Mouse (Mus musculus): ENCODE measurements around the gene Scgb1a1. TPM values are rescaled to one million over a fixed set of nuclear protein-coding genes. Genes with fewer than 3 reads are reported as not detected.
"Not testable (repeated sequence)": the region's sequence is repeated elsewhere in the genome, so short reads cannot be mapped to it uniquely, and the experiment has no call there.

The Scgb1a1 gene
- not detected in 2 replicates for polyA plus RNA-seq (2014; fragmentation: Nextera tagmentation; extraction: Ambion mirVana)

- Histone ChIP-seq H3K36me3 (ENCODE audit: control insufficient read depth, insufficient read depth, low read length) (no peaks in the 10 kb centered on the region), H3K4me2 (ENCODE audit: low read depth, severe bottlenecking) (no peak within 1 kb of the TSS), H3K27ac (replicated peaks; ENCODE audit: low read depth, low read length) (no peak within 1 kb of the TSS), H3K9ac (ENCODE audit: low read length) (no peak within 1 kb of the TSS), H3K4me3 (ENCODE audit: low read depth, low read length) (no peak within 1 kb of the TSS), H3K27me3 (ENCODE audit: control insufficient read depth, insufficient read depth, low read length) (no peaks in the 10 kb centered on the region), H3K9me3 (ENCODE audit: control insufficient read depth, low read length) (no peaks in the 10 kb centered on the region), H3K4me1 (ENCODE audit: control insufficient read depth, insufficient read depth, low read length) (no peaks in the 10 kb centered on the region)
- DNase-seq (ENCODE audit: low spot score), result no peak
- 82% methylated on average over 4 of the region's 4 CpGs for WGBS
- no peak for ATAC-seq (ENCODE audit: insufficient number of reproducible peaks, low FRiP score, low TSS enrichment, low read depth)
These were observed at the start of gene Scgb1a1 for GRCm38 (mm10) chr19:9087821-9088220. Gene Scgb1a1 (minus strand): TSS chr19:9087958.

- 91% methylated on average over 1 of the region's 1 CpGs for WGBS
- H3K4me2 ChIP-seq (ENCODE audit: low read depth, severe bottlenecking), result no peak overlapping the region
- H3K9ac ChIP-seq (ENCODE audit: low read length), result no peak overlapping the region
- H3K36me3 ChIP-seq (ENCODE audit: control insufficient read depth, insufficient read depth, low read length), result no peaks in the 10 kb centered on the region
- no peaks in the 10 kb centered on the region for H3K4me1 ChIP-seq (ENCODE audit: control insufficient read depth, insufficient read depth, low read length)
- ATAC-seq (ENCODE audit: insufficient number of reproducible peaks, low FRiP score, low TSS enrichment, low read depth) (no peak), DNase-seq (ENCODE audit: low spot score) (no peak)
- H3K4me3 ChIP-seq (ENCODE audit: low read depth, low read length), result no peak overlapping the region
- H3K27me3 ChIP-seq (ENCODE audit: control insufficient read depth, insufficient read depth, low read length), result no peaks in the 10 kb centered on the region
- H3K27ac ChIP-seq (replicated peaks; ENCODE audit: low read depth, low read length), result no peak overlapping the region
- no peaks in the 10 kb centered on the region for H3K9me3 ChIP-seq (ENCODE audit: control insufficient read depth, low read length)
These were observed 49.4 kb upstream of the Scgb1a1 start for GRCm38 (mm10) chr19:9137159-9137558.

GRCm38 (mm10) chr19:9135512-9136331, 48.0 kb upstream of the Scgb1a1 start, which contains the start of gene Asrgl1:
Gene Asrgl1 (minus strand): TSS chr19:9135636.
- Histone ChIP-seq H3K4me3 (ENCODE audit: low read depth, low read length) (peak within 1 kb of the TSS; percentile 68), H3K36me3 (ENCODE audit: control insufficient read depth, insufficient read depth, low read length) (no peaks in the 10 kb centered on the region), H3K9ac (ENCODE audit: low read length) (peak within 1 kb of the TSS; percentile 68), H3K27ac (replicated peaks; ENCODE audit: low read depth, low read length) (no peak within 1 kb of the TSS), H3K9me3 (ENCODE audit: control insufficient read depth, low read length) (no peaks in the 10 kb centered on the region), H3K4me2 (ENCODE audit: low read depth, severe bottlenecking) (peak within 1 kb of the TSS; percentile 96), H3K4me1 (ENCODE audit: control insufficient read depth, insufficient read depth, low read length) (no peaks in the 10 kb centered on the region), H3K27me3 (ENCODE audit: control insufficient read depth, insufficient read depth, low read length) (no peaks in the 10 kb centered on the region)
- 13% methylated on average over 31 of the region's 31 CpGs for WGBS
- DNase-seq (ENCODE audit: low spot score), result peak; percentile 93
- ATAC-seq (ENCODE audit: insufficient number of reproducible peaks, low FRiP score, low TSS enrichment, low read depth), result peak; percentile 93

GRCm38 (mm10) chr19:9134746-9135511, 47.2 kb upstream of the Scgb1a1 start:
- DNase-seq (ENCODE audit: low spot score) (peak; percentile 54), ATAC-seq (ENCODE audit: insufficient number of reproducible peaks, low FRiP score, low TSS enrichment, low read depth) (peak; percentile 66)
- Histone ChIP-seq H3K9ac (ENCODE audit: low read length) (peak overlapping the region; percentile 68), H3K9me3 (ENCODE audit: control insufficient read depth, low read length) (no peaks in the 10 kb centered on the region), H3K4me3 (ENCODE audit: low read depth, low read length) (peak overlapping the region; percentile 68), H3K27me3 (ENCODE audit: control insufficient read depth, insufficient read depth, low read length) (no peaks in the 10 kb centered on the region), H3K27ac (replicated peaks; ENCODE audit: low read depth, low read length) (no peak overlapping the region), H3K4me2 (ENCODE audit: low read depth, severe bottlenecking) (peak overlapping the region; percentile 96), H3K36me3 (ENCODE audit: control insufficient read depth, insufficient read depth, low read length) (no peaks in the 10 kb centered on the region), H3K4me1 (ENCODE audit: control insufficient read depth, insufficient read depth, low read length) (no peaks in the 10 kb centered on the region)
- 1% methylated on average over 36 of the region's 37 CpGs for WGBS

- Histone ChIP-seq H3K36me3 (ENCODE audit: control insufficient read depth, insufficient read depth, low read length) (no peaks in the 10 kb centered on the region), H3K9me3 (ENCODE audit: control insufficient read depth, low read length) (no peaks in the 10 kb centered on the region), H3K9ac (ENCODE audit: low read length) (no peak overlapping the region), H3K27ac (replicated peaks; ENCODE audit: low read depth, low read length) (no peak overlapping the region), H3K27me3 (ENCODE audit: control insufficient read depth, insufficient read depth, low read length) (no peaks in the 10 kb centered on the region), H3K4me1 (ENCODE audit: control insufficient read depth, insufficient read depth, low read length) (no peaks in the 10 kb centered on the region), H3K4me3 (ENCODE audit: low read depth, low read length) (no peak overlapping the region), H3K4me2 (ENCODE audit: low read depth, severe bottlenecking) (no peak overlapping the region)
- 34% methylated on average over 1 of the region's 1 CpGs for WGBS
- DNase-seq (ENCODE audit: low spot score) (no peak), ATAC-seq (ENCODE audit: insufficient number of reproducible peaks, low FRiP score, low TSS enrichment, low read depth) (no peak)
These were observed 42.2 kb upstream of the Scgb1a1 start for GRCm38 (mm10) chr19:9129996-9130395.

- Histone ChIP-seq H3K9me3 (ENCODE audit: control insufficient read depth, low read length) (no peaks in the 10 kb centered on the region), H3K9ac (ENCODE audit: low read length) (no peak overlapping the region), H3K4me1 (ENCODE audit: control insufficient read depth, insufficient read depth, low read length) (no peaks in the 10 kb centered on the region), H3K36me3 (ENCODE audit: control insufficient read depth, insufficient read depth, low read length) (no peaks in the 10 kb centered on the region), H3K4me2 (ENCODE audit: low read depth, severe bottlenecking) (no peak overlapping the region), H3K4me3 (ENCODE audit: low read depth, low read length) (no peak overlapping the region), H3K27me3 (ENCODE audit: control insufficient read depth, insufficient read depth, low read length) (no peaks in the 10 kb centered on the region), H3K27ac (replicated peaks; ENCODE audit: low read depth, low read length) (no peak overlapping the region)
- WGBS, result 97% methylated on average over 4 of the region's 4 CpGs
- DNase-seq (ENCODE audit: low spot score), result no peak
- no peak for ATAC-seq (ENCODE audit: insufficient number of reproducible peaks, low FRiP score, low TSS enrichment, low read depth)
These were observed 40.9 kb upstream of the Scgb1a1 start for GRCm38 (mm10) chr19:9128499-9129194.

GRCm38 (mm10) chr19:9123986-9124385, 36.2 kb upstream of the Scgb1a1 start:
- not testable (repeated sequence) for H3K27me3 ChIP-seq (ENCODE audit: control insufficient read depth, insufficient read depth, low read length); H3K4me1 ChIP-seq (ENCODE audit: control insufficient read depth, insufficient read depth, low read length); H3K4me3 ChIP-seq (ENCODE audit: low read depth, low read length); H3K9me3 ChIP-seq (ENCODE audit: control insufficient read depth, low read length); H3K4me2 ChIP-seq (ENCODE audit: low read depth, severe bottlenecking); DNase-seq (ENCODE audit: low spot score); H3K9ac ChIP-seq (ENCODE audit: low read length); H3K36me3 ChIP-seq (ENCODE audit: control insufficient read depth, insufficient read depth, low read length); ATAC-seq (ENCODE audit: insufficient number of reproducible peaks, low FRiP score, low TSS enrichment, low read depth); H3K27ac ChIP-seq (replicated peaks; ENCODE audit: low read depth, low read length)
- WGBS, result 92% methylated on average over 2 of the region's 2 CpGs

- H3K36me3 ChIP-seq (ENCODE audit: control insufficient read depth, insufficient read depth, low read length), result no peaks in the 10 kb centered on the region; the same call in 1 of the 2 replicates
- ATAC-seq (ENCODE audit: insufficient number of reproducible peaks, low FRiP score, low TSS enrichment, low read depth), result no peak
- peak; percentile 13 for DNase-seq (ENCODE audit: low spot score)
- H3K4me1 ChIP-seq (ENCODE audit: control insufficient read depth, insufficient read depth, low read length), result no peaks in the 10 kb centered on the region
- H3K4me2 ChIP-seq (ENCODE audit: low read depth, severe bottlenecking), result no peak overlapping the region
- H3K4me3 ChIP-seq (ENCODE audit: low read depth, low read length), result no peak overlapping the region
- no peaks in the 10 kb centered on the region for H3K27me3 ChIP-seq (ENCODE audit: control insufficient read depth, insufficient read depth, low read length)
- H3K9ac ChIP-seq (ENCODE audit: low read length), result no peak overlapping the region
- no peak overlapping the region for H3K27ac ChIP-seq (replicated peaks; ENCODE audit: low read depth, low read length)
- no peaks in the 10 kb centered on the region for H3K9me3 ChIP-seq (ENCODE audit: control insufficient read depth, low read length)
- 89% methylated on average over 1 of the region's 1 CpGs for WGBS
These were observed 34.6 kb upstream of the Scgb1a1 start for GRCm38 (mm10) chr19:9122390-9122789.

Data from limb, embryonic 11.5 days (tissue).